Mouse (Mus musculus): Measurements from ENCODE around the gene Terb2.
A peak's percentile ranks its signal among the peaks of the same experiment; 100 is the strongest.

Gene Terb2

DNA sequence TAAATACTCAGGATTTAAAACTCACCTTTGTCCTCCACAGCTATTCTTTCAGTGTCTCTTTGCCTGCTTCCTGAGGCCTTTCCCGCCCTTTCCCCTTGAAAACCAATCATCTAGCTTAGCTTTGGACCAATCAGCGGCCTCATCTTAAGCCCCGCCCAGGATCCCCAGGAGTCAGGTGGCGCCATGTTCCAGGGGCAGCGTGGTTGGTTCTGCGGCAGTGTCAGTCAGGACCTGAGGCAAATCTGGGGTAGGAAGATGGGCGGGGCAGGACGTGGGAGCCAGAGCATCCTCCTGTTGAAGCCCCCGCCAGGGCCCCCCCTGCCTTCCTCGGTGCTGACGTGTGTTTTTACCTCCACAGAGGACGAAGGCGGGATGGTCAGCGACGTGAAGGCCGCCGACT is at the start of gene Terb2, which contains the start of gene Patl2:
TSS of gene Terb2 (plus strand) at position 167 of the 400 bp plus-strand sequence.
TSS of gene Patl2 (minus strand) at position 84 of the 400 bp plus-strand sequence.
- no peak for DNase-seq (ENCODE audit: low spot score)

DNA sequence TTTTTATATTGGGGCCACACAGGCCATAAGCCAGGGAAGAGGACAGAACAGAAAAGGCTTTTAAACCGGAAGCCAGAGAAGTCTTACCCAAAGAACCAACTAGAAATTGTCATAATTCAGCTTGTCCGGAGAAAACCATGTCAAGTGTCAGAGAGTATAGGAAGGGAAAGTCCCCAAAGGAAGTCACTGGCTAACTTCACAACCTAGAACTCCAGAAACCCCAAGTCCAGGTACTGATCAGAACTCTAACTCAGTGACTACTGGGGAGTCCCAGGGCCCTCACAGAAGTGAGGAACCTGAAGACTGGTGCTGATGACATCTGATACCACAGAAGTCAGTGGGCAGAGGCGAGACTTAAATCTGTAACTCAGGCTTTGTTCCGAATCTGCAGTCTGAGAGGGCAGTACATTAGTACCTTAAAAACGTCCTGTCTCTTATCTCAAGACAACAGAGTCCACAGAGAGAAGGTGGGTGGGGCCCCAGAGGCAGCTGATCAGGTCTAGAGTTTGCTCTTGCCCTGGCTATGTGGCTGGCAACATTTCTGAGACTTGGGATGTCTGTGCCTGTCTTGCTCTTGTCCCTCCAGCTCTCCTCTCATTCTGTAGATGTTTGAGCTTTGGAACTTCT is 48.1 kb upstream of the Terb2 start:
- peak; percentile 35 for DNase-seq (ENCODE audit: low spot score)

DNA sequence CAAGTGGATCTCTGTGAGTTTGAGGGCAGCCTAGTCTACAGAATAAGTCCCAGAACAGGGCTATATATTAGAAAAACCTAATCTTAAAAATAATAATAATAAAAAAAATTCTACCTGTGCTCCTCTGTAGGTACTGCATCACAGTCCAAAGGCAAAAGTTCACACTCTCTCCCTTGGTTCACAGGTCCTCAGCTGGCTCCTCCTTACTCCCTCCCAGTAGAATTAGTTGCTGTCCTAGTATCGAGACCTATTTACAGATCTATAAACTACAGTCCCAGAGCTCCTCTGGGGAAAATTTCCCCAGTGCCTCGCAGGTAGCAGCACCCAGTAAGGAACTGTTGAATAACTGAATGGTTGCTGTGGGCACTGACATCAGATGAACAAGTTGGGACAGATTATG is 45.3 kb upstream of the Terb2 start:
- no peak for DNase-seq (ENCODE audit: low spot score)

DNA sequence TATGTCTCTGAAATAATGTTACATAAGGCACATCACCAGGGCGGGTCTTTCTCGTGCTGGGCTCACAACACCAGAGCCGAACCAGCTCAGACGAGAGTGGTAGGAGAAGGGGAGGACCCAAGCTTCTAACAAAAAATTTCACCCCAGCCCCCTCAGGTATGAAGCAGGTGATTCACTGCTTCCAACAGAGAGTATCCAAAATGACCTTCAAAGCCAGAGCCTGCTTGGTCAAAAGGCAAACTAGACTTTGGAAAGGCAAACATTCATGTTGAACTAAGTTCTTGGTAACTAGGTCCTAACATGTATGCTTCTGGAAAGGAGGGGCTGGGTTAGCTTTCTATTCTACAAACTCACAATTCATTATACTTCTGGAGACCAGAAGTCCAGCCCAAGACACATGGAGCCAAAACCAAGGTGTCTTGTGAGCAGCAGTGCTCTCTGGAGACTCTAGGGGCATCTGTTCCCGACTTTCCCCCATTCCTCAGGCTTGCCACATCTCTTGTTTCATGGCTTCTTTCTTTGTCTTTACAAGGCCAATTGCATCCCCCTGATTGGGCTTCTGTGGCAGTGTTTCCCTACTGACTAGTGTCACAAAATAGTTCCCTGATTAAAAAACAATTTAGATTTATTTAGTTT is 44.6 kb upstream of the Terb2 start:
- no peak for DNase-seq (ENCODE audit: low spot score)

DNA sequence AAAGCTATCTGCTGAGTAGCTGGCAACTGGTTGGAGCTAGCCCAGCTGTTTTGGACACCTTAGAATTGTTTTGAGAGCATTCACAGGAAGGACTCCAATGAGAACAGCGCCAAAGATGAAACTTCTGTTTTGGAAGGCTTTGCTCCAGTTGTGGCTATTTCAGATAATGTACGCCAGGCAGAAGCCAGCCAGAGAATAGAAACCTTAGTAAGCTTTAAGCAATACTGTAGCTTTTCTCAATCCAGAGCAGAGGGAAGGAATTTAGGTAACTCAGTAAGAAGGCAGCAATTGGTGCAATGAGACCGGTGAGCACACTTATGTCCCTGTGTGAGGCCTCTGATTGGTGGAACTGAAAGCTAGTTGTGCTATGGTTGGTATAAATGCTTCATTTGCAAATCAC is 43.0 kb upstream of the Terb2 start:
- DNase-seq (ENCODE audit: low spot score), result peak; percentile 61

DNA sequence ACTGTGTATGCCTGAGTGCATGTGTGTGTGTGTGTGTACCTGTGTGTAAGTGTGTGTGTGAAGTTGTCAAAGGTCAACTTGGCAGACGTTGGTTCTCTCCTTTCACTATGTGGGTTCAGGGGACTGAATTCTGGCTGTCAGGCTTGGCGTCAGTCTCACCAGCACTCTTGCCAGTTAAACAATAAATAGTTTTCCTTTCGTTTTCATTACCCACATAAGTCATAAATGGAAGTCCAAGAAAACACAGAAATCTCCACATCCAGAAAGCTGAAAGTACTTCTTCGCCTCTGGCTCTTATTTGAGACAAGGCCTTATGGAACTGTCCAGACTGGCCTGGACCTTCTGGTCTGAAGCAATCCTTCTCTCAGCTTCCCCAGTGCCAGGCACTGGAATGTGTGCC is 40.3 kb upstream of the Terb2 start:
- peak; percentile 72 for DNase-seq (ENCODE audit: low spot score)

DNA sequence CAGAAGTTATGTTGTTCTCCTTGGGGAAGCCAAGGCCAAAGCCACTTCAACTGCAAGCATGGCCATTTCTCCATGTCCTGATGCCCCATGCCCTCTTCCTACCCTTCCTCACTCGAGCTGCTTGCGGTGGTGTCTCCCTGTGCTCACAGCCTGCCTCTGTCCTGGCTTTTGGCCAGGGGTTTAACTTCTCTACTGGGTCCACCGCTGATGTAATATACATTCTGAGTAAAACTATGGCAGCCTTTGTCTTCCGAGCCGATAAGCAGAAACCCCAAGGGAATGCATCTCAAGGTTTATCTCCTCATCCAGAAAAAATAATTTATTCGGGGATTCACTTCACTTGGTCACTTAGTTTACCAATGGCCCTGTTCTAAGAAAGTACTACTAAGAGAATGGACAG is 39.4 kb upstream of the Terb2 start:
- DNase-seq (ENCODE audit: low spot score), result peak; percentile 35

DNA sequence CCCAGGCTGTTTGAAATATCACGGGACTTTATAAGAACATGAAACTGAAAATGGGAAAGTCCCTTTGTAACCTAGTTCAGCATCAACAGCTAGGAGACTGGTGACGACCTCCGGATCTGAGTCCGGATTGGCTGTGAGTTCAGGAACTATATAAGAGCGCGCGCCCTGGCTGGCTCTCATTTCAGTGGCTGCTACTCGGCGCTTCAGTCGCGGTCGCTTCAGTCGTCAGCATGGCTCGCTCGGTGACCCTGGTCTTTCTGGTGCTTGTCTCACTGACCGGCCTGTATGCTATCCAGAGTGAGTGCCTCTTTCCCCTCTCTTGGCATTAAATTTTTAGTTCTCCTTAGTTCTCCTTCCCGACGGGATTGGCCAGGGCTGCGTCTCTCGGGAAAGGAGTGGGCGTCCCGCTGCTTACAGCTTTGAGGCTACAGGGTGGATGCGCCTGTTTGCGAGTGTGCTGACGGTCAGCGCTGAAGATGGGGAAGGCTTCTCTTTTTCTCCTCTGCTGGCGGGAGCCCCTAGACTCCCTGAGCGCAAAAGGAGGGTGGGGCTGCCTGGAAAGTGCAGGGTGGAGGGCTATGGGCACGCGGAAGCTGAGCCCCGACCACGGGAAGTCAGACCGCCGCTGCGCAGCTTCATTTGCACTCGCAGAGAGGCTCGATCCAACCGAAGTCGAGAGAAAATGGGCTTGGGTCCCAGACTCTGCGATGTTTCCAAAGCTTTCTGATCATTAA is 38.4 kb upstream of the Terb2 start, which contains the start of gene B2m:
TSS of gene B2m (plus strand) at position 179 of the 734 bp plus-strand sequence.
- DNase-seq (ENCODE audit: low spot score), result peak; percentile 98

DNA sequence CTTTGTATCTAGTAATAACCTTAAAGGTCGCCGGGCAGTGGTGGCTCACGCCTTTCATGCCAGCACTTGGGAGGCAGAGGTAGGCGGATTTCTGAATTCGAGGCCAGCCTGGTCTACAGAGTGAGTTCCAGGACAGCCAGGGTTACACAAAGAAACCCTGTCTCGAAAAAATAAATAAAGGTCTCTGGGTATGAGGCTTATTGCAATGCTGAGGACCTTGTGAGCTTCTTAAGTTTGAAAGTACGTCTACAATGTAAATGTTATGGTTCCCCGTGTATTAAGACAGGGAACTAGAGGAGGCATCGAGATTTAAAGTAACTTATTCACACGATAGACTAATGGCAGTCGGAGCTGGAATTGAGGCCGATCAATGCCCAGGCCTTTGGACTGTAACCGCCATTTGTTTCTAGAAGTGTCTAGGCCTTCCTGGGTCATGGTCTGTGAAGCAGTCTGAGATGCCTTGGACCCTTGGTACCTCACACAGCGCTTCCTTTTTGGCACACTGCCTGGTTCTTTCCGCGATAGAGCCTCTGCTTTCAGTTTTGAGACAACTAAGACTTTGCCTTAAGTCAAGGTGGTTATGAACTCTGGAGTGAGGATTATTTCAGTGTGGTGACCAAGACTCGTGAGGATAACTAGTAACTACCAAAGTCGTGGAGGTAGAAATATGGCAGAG is 37.7 kb upstream of the Terb2 start:
- DNase-seq (ENCODE audit: low spot score), result peak; percentile 81

DNA sequence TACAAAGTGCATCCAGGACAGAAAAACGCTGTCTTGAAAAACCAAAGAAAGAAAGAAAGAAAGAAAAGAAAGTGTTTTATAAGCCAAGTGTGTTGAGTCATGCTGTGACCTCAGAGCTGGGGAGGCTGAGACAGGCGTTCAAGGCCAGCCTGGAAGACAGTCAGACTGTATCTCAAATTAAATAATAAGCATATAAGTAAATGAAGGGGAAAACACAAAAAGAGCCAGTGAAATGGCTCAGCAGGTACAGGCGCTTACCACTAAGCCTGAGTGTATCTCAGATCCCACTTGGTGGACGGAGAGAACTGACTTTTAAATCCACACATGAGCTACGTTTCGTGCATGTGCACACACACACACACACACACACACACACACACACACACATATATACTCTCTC is 36.8 kb upstream of the Terb2 start:
- no peak for DNase-seq (ENCODE audit: low spot score)

DNA sequence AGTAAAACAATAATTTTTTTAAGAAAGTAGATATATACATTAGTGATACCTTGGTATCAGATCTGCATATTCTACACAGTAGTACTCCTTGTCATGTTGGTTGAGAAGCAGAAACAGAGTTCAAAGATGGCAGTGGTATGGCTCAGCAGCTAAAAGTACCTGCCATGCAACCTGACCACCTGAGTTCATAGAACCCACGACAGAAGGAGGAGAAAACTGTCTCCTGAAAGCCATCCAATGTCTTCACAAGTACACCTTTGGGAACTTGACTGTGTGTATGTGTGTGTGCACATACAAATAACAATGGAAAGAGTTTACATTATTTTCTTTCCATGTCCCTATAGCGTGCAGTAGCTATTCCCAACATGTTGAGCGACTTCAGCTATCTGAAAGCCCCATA is 36.4 kb upstream of the Terb2 start:
- no peak for DNase-seq (ENCODE audit: low spot score)

DNA sequence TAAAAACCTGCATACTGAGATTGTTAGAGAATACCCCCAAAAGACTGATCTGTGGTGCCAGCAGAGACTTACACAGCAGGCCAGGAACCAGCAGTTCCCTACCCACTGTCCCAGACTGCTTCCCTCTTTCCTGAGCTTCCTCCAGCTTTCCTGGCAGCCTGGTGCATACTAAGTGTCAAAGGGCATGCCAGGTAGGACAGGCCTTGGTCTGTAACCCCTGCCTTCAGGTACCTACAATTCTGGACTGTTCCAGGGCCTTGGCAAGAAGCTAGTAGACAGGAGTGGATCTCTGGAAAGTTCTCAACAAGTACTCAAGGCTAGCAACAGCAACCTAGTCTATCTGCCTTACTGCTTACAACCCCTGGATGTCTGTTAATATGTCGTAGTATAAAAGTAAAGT is 34.9 kb upstream of the Terb2 start:
- DNase-seq (ENCODE audit: low spot score), result no peak

DNA sequence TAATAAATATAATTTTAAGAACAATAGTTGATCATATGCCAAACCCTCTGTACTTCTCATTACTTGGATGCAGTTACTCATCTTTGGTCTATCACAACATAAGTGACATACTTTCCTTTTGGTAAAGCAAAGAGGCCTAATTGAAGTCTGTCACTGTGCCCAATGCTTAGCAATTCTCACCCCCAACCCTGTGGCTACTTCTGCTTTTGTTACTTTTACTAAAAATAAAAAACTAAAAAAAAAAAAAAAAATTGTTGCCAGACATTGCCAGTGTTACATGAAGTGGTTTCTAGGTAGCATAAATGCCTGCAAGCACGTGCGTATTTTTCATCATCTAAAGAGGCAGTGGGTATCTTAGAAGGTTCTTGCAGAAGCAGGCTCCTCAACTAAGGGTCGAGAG is 33.2 kb upstream of the Terb2 start:
- DNase-seq (ENCODE audit: low spot score), result no peak

DNA sequence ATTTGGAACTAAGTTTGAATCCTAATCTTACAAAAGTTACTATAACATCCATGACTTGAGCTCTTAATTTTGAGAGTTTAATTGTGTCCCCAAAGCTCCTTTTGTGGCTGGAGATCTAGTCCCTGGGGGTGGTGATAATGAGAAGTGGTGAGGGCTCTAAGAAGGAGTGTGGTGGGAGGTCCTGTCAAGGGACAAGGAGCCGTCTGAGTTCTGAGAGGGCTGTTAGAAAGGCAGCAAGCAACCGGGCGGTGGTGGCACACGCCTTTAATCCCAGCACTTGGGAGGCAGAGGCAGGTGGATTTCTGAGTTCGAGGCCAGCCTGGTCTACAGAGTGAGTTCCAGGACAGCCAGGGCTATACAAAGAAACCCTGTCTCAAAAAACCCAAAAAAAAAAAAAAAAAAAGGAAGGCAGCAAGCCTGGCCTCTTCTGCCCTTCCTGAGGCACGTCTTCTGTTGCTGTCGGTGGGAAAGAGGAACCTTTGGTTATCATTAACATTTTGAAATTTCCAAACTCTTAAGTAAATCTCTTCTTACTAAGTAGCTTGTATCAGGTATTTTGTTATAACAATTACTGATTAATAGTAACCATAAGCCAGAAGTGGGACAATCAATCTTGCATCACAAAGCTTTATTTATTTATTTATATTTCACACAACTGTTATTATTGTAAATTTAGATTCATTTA is 32.2 kb upstream of the Terb2 start:
- DNase-seq (ENCODE audit: low spot score), result no peak

DNA sequence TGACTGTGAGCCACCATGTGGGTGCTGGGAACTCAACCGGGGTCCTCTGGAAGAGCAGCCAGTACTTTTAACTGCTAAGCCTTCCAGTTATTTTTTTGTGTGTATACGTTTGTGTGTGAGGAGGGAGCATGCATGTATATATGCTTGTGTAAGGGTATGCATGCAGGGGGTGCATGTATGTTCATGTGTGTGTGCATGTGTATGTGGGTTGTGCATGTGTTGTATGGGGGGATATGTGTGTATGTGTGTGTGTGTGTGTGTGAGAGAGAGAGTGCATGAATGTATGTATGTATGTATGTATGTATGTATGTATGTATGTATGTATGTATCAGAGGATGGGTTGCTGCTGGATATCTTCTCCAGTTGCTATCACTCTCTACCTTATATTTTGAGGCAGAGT is 31.6 kb upstream of the Terb2 start:
- no peak for DNase-seq (ENCODE audit: low spot score)

DNA sequence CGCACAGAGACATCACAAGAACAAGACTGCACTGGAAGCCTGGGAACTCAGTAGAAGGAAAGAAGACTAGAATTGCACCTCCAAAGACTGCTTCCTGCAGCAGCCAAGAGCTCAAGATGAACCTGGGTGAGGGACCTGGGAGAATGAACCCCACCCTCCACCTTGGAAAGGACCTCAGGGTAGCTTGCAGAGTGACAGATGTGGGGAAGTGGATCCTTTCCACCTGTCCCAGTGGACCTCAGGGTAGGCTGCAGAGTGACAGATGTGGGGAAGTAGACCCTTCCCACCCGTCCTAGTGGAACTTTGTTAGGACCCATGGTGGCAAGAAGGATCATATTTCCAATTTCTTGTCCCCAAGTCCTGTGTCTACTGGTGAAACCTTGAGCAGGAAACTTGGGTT is 30.8 kb upstream of the Terb2 start:
- DNase-seq (ENCODE audit: low spot score), result no peak

DNA sequence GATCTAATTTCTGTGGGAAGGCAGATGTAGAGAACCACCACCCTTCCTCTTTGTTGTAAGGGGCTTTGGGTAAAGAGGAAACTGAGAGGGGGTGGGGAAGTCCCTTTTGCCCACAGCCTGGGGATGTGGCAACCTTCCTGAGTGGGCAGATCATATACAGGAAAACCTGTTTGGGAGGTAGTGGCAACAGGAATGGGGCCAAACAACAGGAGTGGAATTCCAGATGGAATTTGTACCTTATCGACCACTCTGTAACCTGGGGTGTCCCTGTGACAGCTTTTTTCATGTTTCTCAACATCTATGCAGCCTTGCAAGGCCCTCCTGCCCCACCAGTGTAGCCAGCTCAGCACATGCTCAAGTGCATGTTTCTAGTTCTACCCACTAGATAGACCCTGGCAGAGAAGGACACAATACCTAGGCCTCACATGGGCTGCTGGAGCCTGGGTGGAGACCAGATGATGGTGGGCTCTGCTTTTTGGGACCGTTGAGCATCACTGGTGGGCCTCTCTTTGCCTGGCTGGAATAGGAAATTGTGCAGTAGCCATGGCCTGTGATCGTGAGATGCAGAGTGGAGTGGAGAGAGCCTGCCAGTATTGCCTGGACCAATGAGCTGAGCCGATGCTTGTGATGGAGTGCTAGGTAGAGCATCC is 29.9 kb upstream of the Terb2 start:
- no peak for DNase-seq (ENCODE audit: low spot score)

DNA sequence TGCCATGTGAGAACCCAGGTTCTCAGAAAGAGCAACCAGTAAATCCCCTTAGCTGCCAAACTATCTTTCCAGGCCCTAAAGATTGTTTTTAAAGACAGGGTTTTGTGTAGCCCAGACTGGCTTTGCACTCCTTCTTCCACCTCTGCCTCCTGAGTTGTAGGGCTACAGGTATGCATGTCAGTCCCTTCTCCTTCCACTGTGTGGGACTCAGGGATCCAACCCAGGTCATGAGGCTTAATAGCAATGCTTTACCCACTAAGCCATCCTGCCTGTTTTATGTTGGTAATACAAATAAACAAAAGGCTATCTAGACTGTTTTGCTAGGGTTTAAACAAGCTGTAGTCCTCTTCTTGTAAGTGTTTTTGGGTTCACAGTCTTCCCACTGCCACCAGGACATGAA is 28.5 kb upstream of the Terb2 start:
- DNase-seq (ENCODE audit: low spot score), result no peak

DNA sequence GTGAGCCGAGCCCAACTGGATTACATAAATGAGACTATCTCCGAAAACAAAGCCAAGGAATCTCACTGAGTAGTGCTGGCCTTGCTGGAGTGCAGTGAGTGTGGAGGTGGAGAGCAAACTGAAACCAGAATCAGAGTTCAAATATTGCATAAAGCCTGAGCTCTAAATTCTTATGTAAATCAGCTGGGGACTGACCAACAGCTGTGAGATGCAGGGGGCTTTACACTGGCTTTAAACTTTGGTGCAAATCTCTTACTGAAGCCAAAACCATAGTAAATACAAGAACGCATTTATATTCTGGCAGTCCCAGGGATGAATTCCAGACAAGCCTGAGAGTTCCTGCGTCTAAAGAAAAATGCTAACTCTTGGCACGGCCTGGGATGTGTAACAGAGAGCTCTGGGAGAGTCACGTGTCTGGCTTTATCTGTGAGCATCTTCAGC is 27.7 kb upstream of the Terb2 start:
- DNase-seq (ENCODE audit: low spot score), result peak; percentile 81

DNA sequence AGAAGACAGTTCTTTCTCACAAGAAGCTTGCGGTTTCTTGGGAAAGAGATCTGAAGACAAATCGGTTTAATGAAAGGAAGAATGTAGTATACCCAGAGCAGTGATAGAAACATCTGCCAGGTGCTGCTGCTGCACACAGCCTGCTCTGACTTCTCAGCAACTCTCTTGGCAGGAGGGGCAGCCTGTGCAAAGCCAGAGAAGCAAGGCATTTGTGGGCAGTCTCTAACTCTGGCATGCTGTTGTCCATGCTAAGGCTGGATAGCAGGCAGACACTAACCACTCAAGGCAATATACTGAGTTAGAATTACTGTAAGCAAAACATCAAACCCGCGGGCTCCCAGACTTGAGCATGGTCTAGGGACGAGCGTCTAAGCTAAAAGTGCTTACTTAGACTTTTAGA is 26.4 kb upstream of the Terb2 start:
- DNase-seq (ENCODE audit: low spot score), result no peak

DNA sequence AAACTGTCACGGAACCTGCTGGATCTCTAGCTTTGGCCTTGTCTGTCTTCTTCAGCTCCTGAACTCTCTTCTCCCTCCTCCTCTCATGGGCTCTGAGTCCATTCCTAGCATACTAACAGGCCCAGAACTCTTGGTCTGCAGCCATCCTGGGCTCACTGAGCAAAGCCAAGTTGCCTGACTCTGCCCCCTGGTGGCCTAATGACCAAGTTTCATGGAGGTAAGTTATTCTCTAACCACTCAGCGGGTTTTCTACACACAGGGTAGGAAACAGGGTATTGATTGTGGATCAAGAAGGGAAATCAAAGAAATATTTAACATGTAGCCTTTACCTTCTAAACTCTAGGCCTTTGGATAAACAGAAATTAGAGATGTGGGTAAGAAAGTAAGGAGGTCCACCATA is 25.4 kb upstream of the Terb2 start, which contains the start of gene Trim69:
TSS of gene Trim69 (plus strand) at position 21 of the 400 bp plus-strand sequence.
- peak; percentile 95 for DNase-seq (ENCODE audit: low spot score)

Data from adipocyte (in vitro differentiated cells).